In genomic region chr6:97353933-97354332, GRCm38 (mm10) we compare ENCODE assay signal across 8 mouse cellular contexts.
A peak's percentile ranks its signal among the peaks of the same experiment; 100 is the strongest.
DNase-seq lines count a peak whose midpoint lies in the region; ATAC-seq lines count a peak whose summit lies in the region.

No protein-coding gene starts in this region.

- peak overlapping the region; percentile 56 for H3K27ac ChIP-seq in lung, embryonic 15.5 days
- H3K27ac ChIP-seq in hindbrain, embryonic 11.5 days (ENCODE audit: low read depth, low read length) = no peak overlapping the region

- peak; percentile 37; the same call in 1 of the 2 replicates for ATAC-seq in lung, embryonic 15.5 days (ENCODE audit: borderline replicate concordance, extremely low read depth, low FRiP score, low TSS enrichment)
- ATAC-seq in hindbrain, embryonic 11.5 days (ENCODE audit: low FRiP score) = peak; percentile 49; the same call in 1 of the 2 replicates
- ATAC-seq in megakaryocyte, adult 5-6 weeks (ENCODE audit: poor library complexity, severe bottlenecking) = peak; percentile 18; the same call in 1 of the 2 replicates

- H3K27me3 ChIP-seq in lung, embryonic 15.5 days = no peaks in the 10 kb centered on the region
- no peaks in the 10 kb centered on the region for H3K27me3 ChIP-seq in hindbrain, embryonic 11.5 days (ENCODE audit: control insufficient read depth, insufficient read depth, low read length)

- H3K4me3 ChIP-seq in lung, embryonic 15.5 days = peak overlapping the region; percentile 27
- no peak overlapping the region for H3K4me3 ChIP-seq in hindbrain, embryonic 11.5 days (ENCODE audit: low read depth, low read length)

- H3K4me2 ChIP-seq in lung, embryonic 15.5 days = peak overlapping the region; percentile 43
- H3K4me2 ChIP-seq in hindbrain, embryonic 11.5 days (replicated peaks; ENCODE audit: low read depth, low read length) = no peak overlapping the region

- H3K9me3 ChIP-seq in lung, embryonic 15.5 days = no peaks in the 10 kb centered on the region
- no peaks in the 10 kb centered on the region for H3K9me3 ChIP-seq in hindbrain, embryonic 11.5 days (ENCODE audit: control insufficient read depth, low read length)

- peaks cover 41% of the 10 kb centered on the region for H3K4me1 ChIP-seq in lung, embryonic 15.5 days
- 0 out of 2 replicates have a peak, but pooled peaks cover 3% of the 10 kb centered on the region for H3K4me1 ChIP-seq in hindbrain, embryonic 11.5 days (replicated peaks; ENCODE audit: control insufficient read depth, insufficient read depth, low read length)

- no peak overlapping the region for H3K9ac ChIP-seq in lung, embryonic 15.5 days
- no peak overlapping the region for H3K9ac ChIP-seq in hindbrain, embryonic 11.5 days (ENCODE audit: low read depth, low read length)

- no peak for DNase-seq in lung, adult 18-20 months
- peak; percentile 59 for DNase-seq in hindbrain, embryonic 11.5 days (ENCODE audit: low spot score)
- DNase-seq in thymus, adult 18-20 months = peak; percentile 8 to 28
- no peak for DNase-seq in left cerebral cortex, adult 9 months (ENCODE audit: low spot score in 2 of 2)
- DNase-seq in urinary bladder, postnatal 36 days (ENCODE audit: low spot score in 2 of 2) = no peak
- no peak for DNase-seq in adipocyte (ENCODE audit: low spot score)

- WGBS in lung, embryonic 15.5 days = 20% methylated on average over 5 of the region's 5 CpGs
- 13% methylated on average over 5 of the region's 5 CpGs for whole genome bisulfite sequencing in hindbrain, embryonic 11.5 days

- H3K36me3 ChIP-seq in lung, embryonic 15.5 days = no peaks in the 10 kb centered on the region
- no peaks in the 10 kb centered on the region for H3K36me3 ChIP-seq in hindbrain, embryonic 11.5 days (ENCODE audit: control insufficient read depth, insufficient read depth, low read length)

Comparison
In these comparisons a context has a peak if more than half of its experiments do, and no peak if none do; other contexts are left out.
1. DNase-seq: peak in hindbrain, embryonic 11.5 days (single experiment) and thymus, adult 18-20 months (2 of 2); none in lung, adult 18-20 months (0 of 2), left cerebral cortex, adult 9 months (0 of 2), urinary bladder, postnatal 36 days (0 of 2) and adipocyte (single experiment).
2. Peak in every context shown above with its lines, with median percentiles within 50 percentile points of each other: ATAC-seq.